In the genomic region with DNA sequence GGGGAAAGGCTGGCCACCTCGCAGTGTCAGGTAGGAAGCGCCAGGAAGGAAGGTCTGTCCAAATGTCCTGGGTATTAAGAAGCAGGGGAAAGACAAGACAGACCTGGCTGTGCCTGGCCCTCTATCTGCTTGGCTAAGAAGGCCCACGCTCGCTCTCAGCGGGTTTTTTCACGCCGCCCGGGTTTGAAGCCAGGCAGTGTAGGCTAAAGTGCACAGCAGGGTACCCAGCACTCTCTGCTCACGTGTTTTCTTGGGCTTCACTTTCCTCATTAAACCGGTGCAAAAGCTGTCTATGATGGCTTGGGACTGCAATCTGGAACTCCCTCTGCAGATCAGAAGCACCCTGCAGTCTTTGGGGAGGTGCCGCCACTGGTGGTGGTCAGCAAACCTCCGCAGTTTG, we compare ENCODE assay signal across 8 mouse cellular contexts. TPM values are rescaled to one million over a fixed set of nuclear protein-coding genes. Genes with fewer than 3 reads are reported as not detected.
A peak's percentile ranks its signal among the peaks of the same experiment; 100 is the strongest.
DNase-seq lines count a peak whose midpoint lies in the region; ATAC-seq and TF ChIP-seq lines count a peak whose summit lies in the region.

No protein-coding gene starts in this region.

- peak overlapping the region; percentile 73 for H3K4me3 ChIP-seq in ES-Bruce4 (ENCODE audit: low read depth, low read length)
- peak overlapping the region; percentile 63 for H3K4me3 ChIP-seq in forebrain, postnatal 0 days (ENCODE audit: low read depth, low read length)
- H3K4me3 ChIP-seq in liver, embryonic 11.5 days (ENCODE audit: low read depth, low read length), result peak overlapping the region; percentile 64

- H3K27me3 ChIP-seq in ES-Bruce4 (ENCODE audit: control insufficient read depth, insufficient read depth, low read length, poor library complexity, severe bottlenecking), result no peaks in the 10 kb centered on the region
- peaks cover 5% of the 10 kb centered on the region; the same call in 1 of the 2 replicates for H3K27me3 ChIP-seq in forebrain, postnatal 0 days (ENCODE audit: insufficient read depth, low read length)
- peaks cover 46% of the 10 kb centered on the region for H3K27me3 ChIP-seq in liver, embryonic 11.5 days (replicated peaks; ENCODE audit: control insufficient read depth, insufficient read depth, low read length)

- H3K27ac ChIP-seq in ES-Bruce4 (ENCODE audit: insufficient read depth, low read length), result no peak overlapping the region
- no peak overlapping the region for H3K27ac ChIP-seq in forebrain, postnatal 0 days (ENCODE audit: low read depth, low read length)
- no peak overlapping the region for H3K27ac ChIP-seq in liver, embryonic 11.5 days (ENCODE audit: low read depth, low read length)

- peak overlapping the region; percentile 98 for H3K4me2 ChIP-seq in forebrain, postnatal 0 days (ENCODE audit: low read depth)
- peak overlapping the region; percentile 91 for H3K4me2 ChIP-seq in liver, embryonic 11.5 days

- TF ChIP-seq POLR2A in ES-Bruce4 (IDR thresholded peaks at IDR 0.05; ENCODE audit: insufficient read depth, low read length), result no peak

- no peak for TF ChIP-seq CTCF in ES-Bruce4 (IDR thresholded peaks at IDR 0.05; ENCODE audit: low read depth, low read length)
- TF ChIP-seq CTCF in forebrain, postnatal 0 days (IDR thresholded peaks at IDR 0.05; ENCODE audit: low read depth), result 0 out of 2 replicates have a peak, but pooled peaks have one; percentile 2

- no peak for ATAC-seq in cerebellum, adult (ENCODE audit: insufficient number of reproducible peaks, low FRiP score, low TSS enrichment)
- peak; percentile 2; the same call in 1 of the 2 replicates for ATAC-seq in forebrain, postnatal 0 days
- no peak for ATAC-seq in liver, embryonic 11.5 days (replicated peaks; ENCODE audit: low FRiP score)

- 18% methylated on average over 12 of the region's 12 CpGs for WGBS in forebrain, postnatal 0 days
- WGBS in liver, embryonic 11.5 days, result 14% methylated on average over 12 of the region's 12 CpGs

- H3K36me3 ChIP-seq in ES-Bruce4 (ENCODE audit: control insufficient read depth, insufficient read depth, low read length, poor library complexity, severe bottlenecking), result no peaks in the 10 kb centered on the region
- no peaks in the 10 kb centered on the region for H3K36me3 ChIP-seq in forebrain, postnatal 0 days (ENCODE audit: insufficient read depth)
- no peaks in the 10 kb centered on the region for H3K36me3 ChIP-seq in liver, embryonic 11.5 days (ENCODE audit: control insufficient read depth, insufficient read depth, low read length)

- TF ChIP-seq EP300 in ES-Bruce4 (IDR thresholded peaks at IDR 0.05; ENCODE audit: insufficient read depth, low read depth, low read length), result no peak

- peak overlapping the region; percentile 77 for H3K9ac ChIP-seq in ES-Bruce4 (ENCODE audit: low read depth, poor library complexity, severe bottlenecking)
- H3K9ac ChIP-seq in forebrain, postnatal 0 days, result peak overlapping the region; percentile 72; the same call in 1 of the 2 replicates
- no peak overlapping the region for H3K9ac ChIP-seq in liver, embryonic 11.5 days (ENCODE audit: low read depth, low read length)

- no peaks in the 10 kb centered on the region for H3K4me1 ChIP-seq in ES-Bruce4 (ENCODE audit: control insufficient read depth, insufficient read depth, low read length)
- 0 out of 2 replicates have a peak, but pooled peaks cover 10% of the 10 kb centered on the region for H3K4me1 ChIP-seq in forebrain, postnatal 0 days (ENCODE audit: insufficient read depth)
- peaks cover 7% of the 10 kb centered on the region for H3K4me1 ChIP-seq in liver, embryonic 11.5 days (replicated peaks; ENCODE audit: control insufficient read depth, insufficient read depth, low read length)

- peak; percentile 46 for DNase-seq in cerebellum, adult 11-12 months
- no peak for DNase-seq in forebrain, postnatal 0 days
- no peak for DNase-seq in liver, embryonic 11.5 days (ENCODE audit: low spot score)
- DNase-seq in right cerebral cortex, postnatal 10 days (ENCODE audit: low spot score in 2 of 2), result no peak
- no peak for DNase-seq in Muller cell, postnatal 12 days (ENCODE audit: inconsistent ontology term)
- DNase-seq in urinary bladder, postnatal 25 days (ENCODE audit: low spot score), result no peak

- no peaks in the 10 kb centered on the region for H3K9me3 ChIP-seq in ES-Bruce4 (replicated peaks; ENCODE audit: control insufficient read depth, insufficient read depth, low read length, poor library complexity, severe bottlenecking)
- no peaks in the 10 kb centered on the region for H3K9me3 ChIP-seq in forebrain, postnatal 0 days (ENCODE audit: low read length)
- no peaks in the 10 kb centered on the region for H3K9me3 ChIP-seq in liver, embryonic 11.5 days (ENCODE audit: control insufficient read depth, low read length)

RNA-seq across cellular contexts. Expression of gene Klf15, which starts 0.6 kb away (rescaled TPM):
- polyA plus RNA-seq in ES-Bruce4 (2011; ENCODE audit: insufficient read depth, insufficient read length, low read depth, missing spikeins), result 4.8 and 7.4 TPM in 2 replicates
- total RNA-seq in forebrain, postnatal 0 days (2014; rRNA removed), result 16.6 and 24.6 TPM in 2 replicates
- 16.2 and 17.5 TPM in 2 replicates for polyA plus RNA-seq in forebrain, postnatal 0 days (2015; fragmentation: Nextera tagmentation; extraction: Ambion mirVana)
- 10.6 and 12.3 TPM in 2 replicates for polyA plus RNA-seq in liver, embryonic 11.5 days (2014; fragmentation: Nextera tagmentation; extraction: Ambion mirVana)

RNA-seq across cellular contexts. Expression of gene Aldh1l1, which starts 24.5 kb away (rescaled TPM):
- polyA plus RNA-seq in ES-Bruce4 (2011; ENCODE audit: insufficient read depth, insufficient read length, low read depth, missing spikeins), result 5.0 and 5.8 TPM in 2 replicates
- 70.2 and 71.3 TPM in 2 replicates for total RNA-seq in forebrain, postnatal 0 days (2014; rRNA removed)
- 54.2 and 67.8 TPM in 2 replicates for polyA plus RNA-seq in forebrain, postnatal 0 days (2015; fragmentation: Nextera tagmentation; extraction: Ambion mirVana)
- polyA plus RNA-seq in liver, embryonic 11.5 days (2014; fragmentation: Nextera tagmentation; extraction: Ambion mirVana), result 6.5 and 6.6 TPM in 2 replicates

RNA-seq across cellular contexts. Expression of gene Cfap100, which starts 33.2 kb away (rescaled TPM):
- 2.1 TPM in 1 of 2 replicates, not detected in the other for polyA plus RNA-seq in ES-Bruce4 (2011; ENCODE audit: insufficient read depth, insufficient read length, low read depth, missing spikeins)
- 3.4 and 6.5 TPM in 2 replicates for total RNA-seq in forebrain, postnatal 0 days (2014; rRNA removed)
- 4.0 and 4.9 TPM in 2 replicates for polyA plus RNA-seq in forebrain, postnatal 0 days (2015; fragmentation: Nextera tagmentation; extraction: Ambion mirVana)
- 0.18 TPM in 2 replicates for polyA plus RNA-seq in liver, embryonic 11.5 days (2014; fragmentation: Nextera tagmentation; extraction: Ambion mirVana)
